Mouse (Mus musculus) 3134 (cell line): ENCODE data around the gene Olfr1484.
"Not testable (repeated sequence)": the region's sequence is repeated elsewhere in the genome, so short reads cannot be mapped to it uniquely, and the experiment has no call there.

Experiments used
- DNase-seq: peaks from one replicate; pipeline ENCODE4 v3.0.0-alpha.2; 2011; ENCODE audit warnings: low spot score; ENCODE audit not compliant: insufficient read length; ENCODE audit errors: extremely low read depth

Gene Olfr1484

DNA sequence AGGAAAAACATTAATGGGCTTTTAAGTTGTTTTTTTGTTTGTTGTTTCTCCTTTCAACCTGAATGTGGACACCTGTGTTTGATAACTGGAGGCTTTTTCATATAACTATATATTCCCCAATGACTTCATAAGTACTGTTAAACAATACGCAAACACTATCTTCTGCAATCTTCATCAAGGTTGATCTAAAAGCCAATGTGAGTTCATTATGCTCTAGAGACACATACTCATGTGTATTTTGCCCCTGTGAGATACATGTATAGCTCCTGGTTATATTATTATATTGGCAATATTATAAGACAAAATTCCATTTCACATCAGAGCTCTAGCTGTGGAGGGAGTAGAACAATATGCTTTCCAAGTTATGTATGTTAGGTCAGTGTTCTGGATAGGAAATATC lies at the start of gene Olfr1484:
Gene Olfr1484 (plus strand): TSS at position 301 of the 400 bp plus-strand sequence.
- no peak for DNase-seq

GRCm38 (mm10) chr19:13617075-13617474 lies 33.8 kb downstream of the Olfr1484 start, which contains the start of gene Olfr1487:
Gene Olfr1487 (plus strand): TSS chr19:13617375.
- DNase-seq: not testable (repeated sequence)

- DNase-seq: no peak
Observed at GRCm38 (mm10) chr19:13631321-13631720, 48.0 kb downstream of the Olfr1484 start, which contains the start of gene Olfr1489. Gene Olfr1489 (plus strand): TSS chr19:13631621.
